Mouse (Mus musculus) layer of hippocampus, postnatal 10 days (tissue): ENCODE data around the gene Ppm1e. TPM values are rescaled to one million over a fixed set of nuclear protein-coding genes. Genes with fewer than 3 reads are reported as not detected.

Source experiments
- DNase-seq, 2 experiments: peaks; one replicate each; pipeline ENCODE4 v3.0.0; 2021; ENCODE audit warnings: low spot score in 2 of 2
- total RNA-seq, 2 experiments: library from RNA; stranded (reverse); gene quantifications; 2 replicates each; pipeline ENCODE4 v1.2.3; 2021

Ppm1e gene
- total RNA-seq, 2 experiments from 2014 or later, result 251 to 257 TPM

- no peak for DNase-seq
These were observed 104.7 kb downstream of the Ppm1e start for GRCm38 (mm10) chr11:87254149-87254548.

GRCm38 (mm10) chr11:87253294-87253693, 105.5 kb downstream of the Ppm1e start:
- no peak for DNase-seq

GRCm38 (mm10) chr11:87250132-87250531, 108.7 kb downstream of the Ppm1e start:
- DNase-seq, result no peak

- no peak for DNase-seq
These were observed 111.3 kb downstream of the Ppm1e start for GRCm38 (mm10) chr11:87247494-87247866.

GRCm38 (mm10) chr11:87246724-87247493, 111.9 kb downstream of the Ppm1e start:
- no peak for DNase-seq

GRCm38 (mm10) chr11:87246107-87246651, 112.6 kb downstream of the Ppm1e start:
- DNase-seq, result no peak

- DNase-seq, result no peak
These were observed 113.5 kb downstream of the Ppm1e start for GRCm38 (mm10) chr11:87245171-87245840.

- DNase-seq, result no peak
These were observed 117.6 kb downstream of the Ppm1e start for GRCm38 (mm10) chr11:87241256-87241655.

GRCm38 (mm10) chr11:87240833-87241215, 118.0 kb downstream of the Ppm1e start:
- DNase-seq, result peak in 1 of 2 experiments; percentile 34

GRCm38 (mm10) chr11:87240141-87240832, 118.5 kb downstream of the Ppm1e start:
- DNase-seq, result no peak

- DNase-seq, result no peak
These were observed 119.8 kb downstream of the Ppm1e start for GRCm38 (mm10) chr11:87238891-87239530.

GRCm38 (mm10) chr11:87235486-87235872, 123.3 kb downstream of the Ppm1e start:
- no peak for DNase-seq

GRCm38 (mm10) chr11:87234743-87235485, 123.9 kb downstream of the Ppm1e start:
- no peak for DNase-seq

GRCm38 (mm10) chr11:87233377-87233776, 125.4 kb downstream of the Ppm1e start:
- no peak for DNase-seq

GRCm38 (mm10) chr11:87227056-87227455, 131.8 kb downstream of the Ppm1e start:
- DNase-seq, result no peak

- no peak for DNase-seq
These were observed 136.1 kb downstream of the Ppm1e start for GRCm38 (mm10) chr11:87222686-87223085.

GRCm38 (mm10) chr11:87212313-87212712, 146.5 kb downstream of the Ppm1e start:
- DNase-seq, result no peak
